Mouse (Mus musculus) spleen, adult 10 weeks (tissue): ENCODE results near the gene Pnliprp2. TPM values are rescaled to one million over a fixed set of nuclear protein-coding genes. Genes with fewer than 3 reads are reported as not detected.

Source experiments
- polyA plus RNA-seq: library from polyadenylated mRNA; stranded (reverse); fragments of 350-450 nt; fragmentation: Illumina TruSeq; extraction: RNeasy Lipid Tissue Mini Kit (QIAGEN cat#74804); gene quantifications from one replicate; pipeline ENCODE4 v1.2.3, GENCODE M21; 2015; ENCODE audit warnings: low replicate concordance; ENCODE audit not compliant: insufficient read depth

Gene Pnliprp2
- 0.73 TPM for polyA plus RNA-seq

GRCm38 (mm10) chr19:58759423-58759822, at the start of gene Pnliprp2:
TSS of gene Pnliprp2 (plus strand) at chr19:58759719.

GRCm38 (mm10) chr19:58728445-58729031, 31.0 kb upstream of the Pnliprp2 start, which contains the start of gene Pnliprp1:
TSS of gene Pnliprp1 (plus strand) at chr19:58728887.

GRCm38 (mm10) chr19:58794284-58794683, 34.8 kb downstream of the Pnliprp2 start, which contains the start of gene 1700019N19Rik:
TSS of gene 1700019N19Rik (minus strand) at chr19:58794461.

Other genes starting within 250 kb of the Pnliprp2 start
- not detected for gene Ccdc172, start 247.7 kb upstream of the Pnliprp2 start, polyA plus RNA-seq
- 18.2 TPM for gene Pnlip, start 107.2 kb upstream of the Pnliprp2 start, polyA plus RNA-seq
- gene Pnliprp1, start 30.8 kb upstream of the Pnliprp2 start, polyA plus RNA-seq = 5.2 TPM
- not detected for gene 1700019N19Rik, start 34.7 kb downstream of the Pnliprp2 start, polyA plus RNA-seq
- gene Eno4, start 183.7 kb downstream of the Pnliprp2 start, polyA plus RNA-seq = 0.23 TPM
- gene Hspa12a, start 183.9 kb downstream of the Pnliprp2 start, polyA plus RNA-seq = 6.8 TPM